Mouse (Mus musculus) stomach, postnatal 0 days (tissue): Measurements from ENCODE around the gene Baz1a.

Experiments used
- CTCF ChIP-seq: IDR thresholded peaks from 2 replicates; pipeline ENCODE4 v1.5.1; 2016; ENCODE audit warnings: antibody characterized with exemption, low read depth, mild to moderate bottlenecking, moderate library complexity
- EP300 ChIP-seq: optimal IDR thresholded peaks from 2 replicates; pipeline ENCODE3; 2016; ENCODE audit warnings: antibody characterized with exemption

DNA sequence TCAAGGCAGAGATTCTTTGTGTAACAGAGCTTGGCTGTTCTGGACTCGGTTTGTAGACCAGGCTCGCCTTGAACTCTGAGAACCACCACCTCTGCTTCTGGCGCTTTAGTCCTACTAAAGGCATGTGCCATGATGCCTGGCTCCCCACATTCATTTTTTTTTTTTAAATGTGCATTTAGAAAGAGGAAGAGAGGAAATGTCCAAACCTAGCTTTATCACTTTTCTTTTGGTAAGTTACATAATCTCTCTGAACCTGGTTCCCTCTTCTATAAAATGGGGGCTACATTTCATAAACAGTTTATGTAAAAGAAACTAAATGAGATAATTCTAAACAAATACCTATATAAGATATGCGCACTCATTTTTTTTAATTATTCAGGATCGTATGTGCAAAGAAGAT, 33.2 kb downstream of the Baz1a start:
- TF ChIP-seq CTCF (no peak), EP300 (no peak)
